Mouse (Mus musculus): ENCODE measurements around the gene Acot9. TPM values are rescaled to one million over a fixed set of nuclear protein-coding genes. Genes with fewer than 3 reads are reported as not detected.

Acot9 gene
- polyA plus RNA-seq, 1 experiment from 2014 or later, result 43.5 TPM

DNA sequence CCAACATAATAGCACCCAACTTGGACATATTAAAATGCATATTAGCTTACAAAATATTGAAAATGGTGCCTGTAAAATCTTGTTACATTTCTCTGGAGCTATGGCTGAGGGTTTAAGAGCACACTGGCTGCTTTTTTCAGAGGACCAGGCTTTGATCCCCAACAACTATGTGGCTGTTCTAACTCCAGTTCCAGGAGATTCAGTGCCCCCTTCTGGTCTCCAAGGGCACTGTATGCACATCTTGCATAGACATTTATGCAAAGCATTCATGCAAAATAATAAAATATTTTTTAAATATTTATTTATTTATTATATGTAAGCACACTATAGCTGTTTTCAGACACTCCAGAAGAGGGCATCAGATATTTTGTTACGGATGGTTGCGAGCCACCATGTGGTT lies 44.1 kb downstream of the Acot9 start:
- Histone ChIP-seq H3K36me3 (ENCODE audit: insufficient read depth, low read length) (no peaks in the 10 kb centered on the region), H3K4me2 (replicated peaks; ENCODE audit: low read depth, low read length) (no peak overlapping the region), H3K27ac (ENCODE audit: low read length) (no peak overlapping the region), H3K9ac (replicated peaks; ENCODE audit: low read length) (no peak overlapping the region), H3K27me3 (ENCODE audit: insufficient read depth, low read length) (no peaks in the 10 kb centered on the region), H3K9me3 (ENCODE audit: low read length) (no peaks in the 10 kb centered on the region), H3K4me1 (ENCODE audit: insufficient read depth, low read length) (no peaks in the 10 kb centered on the region), H3K4me3 (ENCODE audit: low read length) (no peak overlapping the region)
- ATAC-seq (ENCODE audit: low FRiP score, low TSS enrichment), result no peak
- WGBS, result 93% methylated on average over 2 of the region's 2 CpGs

- WGBS, result 46% methylated on average over 4 of the region's 4 CpGs
- ATAC-seq (ENCODE audit: low FRiP score, low TSS enrichment), result 0 out of 2 replicates have a peak, but pooled peaks have one; percentile 27
- no peak overlapping the region for H3K27ac ChIP-seq (ENCODE audit: low read length)
Observed at GRCm38 (mm10) chrX:155318005-155318404, 55.8 kb downstream of the Acot9 start.

GRCm38 (mm10) chrX:155337567-155337904 lies 75.3 kb downstream of the Acot9 start:
- peak overlapping the region; percentile 75 for H3K9ac ChIP-seq (replicated peaks; ENCODE audit: low read length)
- peak overlapping the region; percentile 59 for H3K4me3 ChIP-seq (ENCODE audit: low read length)
- H3K4me2 ChIP-seq (replicated peaks; ENCODE audit: low read depth, low read length), result peak overlapping the region; percentile 49
- no peaks in the 10 kb centered on the region for H3K27me3 ChIP-seq (ENCODE audit: insufficient read depth, low read length)
- no peak for ATAC-seq (ENCODE audit: low FRiP score, low TSS enrichment)
- no peaks in the 10 kb centered on the region for H3K9me3 ChIP-seq (ENCODE audit: low read length)
- 24% methylated on average over 7 of the region's 7 CpGs for WGBS
- H3K27ac ChIP-seq (ENCODE audit: low read length), result peak overlapping the region; percentile 67
- 0 out of 2 replicates have a peak, but pooled peaks cover 2% of the 10 kb centered on the region for H3K4me1 ChIP-seq (ENCODE audit: insufficient read depth, low read length)
- 0 out of 2 replicates have a peak, but pooled peaks cover under 1% of the 10 kb centered on the region for H3K36me3 ChIP-seq (ENCODE audit: insufficient read depth, low read length)

More at GRCm38 (mm10) chrX:155318005-155318404, 55.8 kb downstream of the Acot9 start:
- Histone ChIP-seq H3K36me3 (ENCODE audit: insufficient read depth, low read length) (no peaks in the 10 kb centered on the region), H3K4me1 (ENCODE audit: insufficient read depth, low read length) (no peaks in the 10 kb centered on the region), H3K9me3 (ENCODE audit: low read length) (no peaks in the 10 kb centered on the region), H3K9ac (replicated peaks; ENCODE audit: low read length) (no peak overlapping the region), H3K27me3 (ENCODE audit: insufficient read depth, low read length) (no peaks in the 10 kb centered on the region), H3K4me3 (ENCODE audit: low read length) (no peak overlapping the region), H3K4me2 (replicated peaks; ENCODE audit: low read depth, low read length) (no peak overlapping the region)

DNA sequence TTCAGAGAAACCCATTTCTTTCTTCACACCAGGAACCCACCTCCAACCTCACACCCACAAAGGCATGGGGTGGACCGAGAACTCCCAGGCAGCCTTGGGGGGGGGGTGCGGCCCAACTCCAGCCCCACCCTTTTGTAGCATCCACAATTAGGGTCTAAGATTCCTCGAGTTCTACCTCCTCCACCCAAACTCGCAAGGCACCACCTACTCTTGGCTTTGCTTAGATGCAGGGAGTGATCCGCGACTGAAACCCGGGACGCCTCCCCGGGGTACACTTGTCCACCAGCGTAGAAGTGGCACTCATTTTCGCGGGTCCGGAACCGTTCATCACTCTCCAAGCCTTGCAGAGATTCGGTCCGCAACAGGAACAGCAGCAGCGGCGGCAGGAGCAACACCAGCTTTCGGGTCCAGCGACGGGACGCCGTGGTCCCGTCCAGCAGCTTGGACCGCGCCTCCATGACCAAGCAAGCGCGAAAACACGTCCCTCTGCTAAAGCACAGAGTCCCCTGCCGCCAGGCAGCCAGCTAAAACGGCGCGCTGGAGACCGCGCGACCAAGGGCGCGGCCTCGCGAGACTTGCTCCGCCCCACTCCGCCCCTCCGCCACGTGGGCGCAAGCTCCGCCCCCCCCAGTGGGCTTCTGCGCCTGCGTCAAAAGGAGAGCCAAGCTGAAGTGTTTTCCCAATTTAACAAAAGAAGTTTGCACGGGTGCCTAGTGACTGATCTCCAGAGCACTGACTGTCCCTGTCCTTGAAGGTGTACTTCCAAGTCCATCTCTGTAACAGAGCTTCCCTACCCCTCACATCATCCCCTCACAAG lies 75.9 kb downstream of the Acot9 start:
- ATAC-seq (ENCODE audit: low FRiP score, low TSS enrichment), result peak; percentile 98
- peak overlapping the region; percentile 67 for H3K27ac ChIP-seq (ENCODE audit: low read length)
- peak overlapping the region; percentile 49 for H3K4me2 ChIP-seq (replicated peaks; ENCODE audit: low read depth, low read length)
- 18% methylated on average over 48 of the region's 49 CpGs for WGBS
- H3K9me3 ChIP-seq (ENCODE audit: low read length), result no peaks in the 10 kb centered on the region
- no peaks in the 10 kb centered on the region for H3K36me3 ChIP-seq (ENCODE audit: insufficient read depth, low read length)
- 0 out of 2 replicates have a peak, but pooled peaks cover 2% of the 10 kb centered on the region for H3K4me1 ChIP-seq (ENCODE audit: insufficient read depth, low read length)
- no peaks in the 10 kb centered on the region for H3K27me3 ChIP-seq (ENCODE audit: insufficient read depth, low read length)
- H3K9ac ChIP-seq (replicated peaks; ENCODE audit: low read length), result peak overlapping the region; percentile 75
- H3K4me3 ChIP-seq (ENCODE audit: low read length), result peak overlapping the region; percentile 59

DNA sequence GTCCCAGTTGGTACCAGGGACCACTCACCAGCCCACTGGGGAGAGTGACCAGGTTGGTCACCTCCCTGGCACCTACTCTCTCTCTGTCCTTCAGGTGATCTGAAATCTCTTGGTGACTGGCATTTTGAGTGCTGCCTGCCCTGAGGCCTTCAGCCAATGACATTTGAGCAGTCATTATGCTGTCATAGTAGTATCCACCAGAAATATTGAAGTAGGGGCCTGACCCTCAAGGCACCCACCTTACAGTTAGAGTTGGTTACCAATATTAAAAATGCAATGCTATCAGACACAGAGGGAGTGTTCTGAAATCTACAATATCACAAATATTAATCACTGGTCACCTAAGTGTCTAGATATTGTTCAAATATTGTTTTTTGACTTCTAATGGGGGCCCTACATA lies 78.4 kb downstream of the Acot9 start, which contains the start of gene Prdx4:
TSS of gene Prdx4 (minus strand) at position 101 of the 400 bp plus-strand sequence.
- H3K9ac ChIP-seq (replicated peaks; ENCODE audit: low read length), result no peak within 1 kb of the TSS
- H3K4me1 ChIP-seq (ENCODE audit: insufficient read depth, low read length), result 0 out of 2 replicates have a peak, but pooled peaks cover 2% of the 10 kb centered on the region
- H3K4me2 ChIP-seq (replicated peaks; ENCODE audit: low read depth, low read length), result no peak within 1 kb of the TSS
- H3K27ac ChIP-seq (ENCODE audit: low read length), result no peak within 1 kb of the TSS
- ATAC-seq (ENCODE audit: low FRiP score, low TSS enrichment), result no peak
- no peaks in the 10 kb centered on the region for H3K9me3 ChIP-seq (ENCODE audit: low read length)
- no peaks in the 10 kb centered on the region for H3K27me3 ChIP-seq (ENCODE audit: insufficient read depth, low read length)
- no peak within 1 kb of the TSS for H3K4me3 ChIP-seq (ENCODE audit: low read length)
- no peaks in the 10 kb centered on the region for H3K36me3 ChIP-seq (ENCODE audit: insufficient read depth, low read length)

GRCm38 (mm10) chrX:155346249-155346648 lies 84.0 kb downstream of the Acot9 start:
- no peak overlapping the region for H3K4me2 ChIP-seq (replicated peaks; ENCODE audit: low read depth, low read length)
- WGBS, result 84% methylated on average over 2 of the region's 2 CpGs
- no peaks in the 10 kb centered on the region for H3K4me1 ChIP-seq (ENCODE audit: insufficient read depth, low read length)
- H3K9ac ChIP-seq (replicated peaks; ENCODE audit: low read length), result no peak overlapping the region
- no peaks in the 10 kb centered on the region for H3K9me3 ChIP-seq (ENCODE audit: low read length)
- H3K36me3 ChIP-seq (ENCODE audit: insufficient read depth, low read length), result no peaks in the 10 kb centered on the region
- ATAC-seq (ENCODE audit: low FRiP score, low TSS enrichment), result no peak
- H3K27me3 ChIP-seq (ENCODE audit: insufficient read depth, low read length), result no peaks in the 10 kb centered on the region
- no peak overlapping the region for H3K4me3 ChIP-seq (ENCODE audit: low read length)
- no peak overlapping the region for H3K27ac ChIP-seq (ENCODE audit: low read length)

Other genes with a start within 250 kb of the Acot9 start
- not detected in 2 replicates for gene Magea5, start 199.3 kb upstream of the Acot9 start, polyA plus RNA-seq (2015; fragmentation: Nextera tagmentation; extraction: Ambion mirVana)
- not detected in 2 replicates for gene Magea1, start 172.7 kb upstream of the Acot9 start, polyA plus RNA-seq (2015; fragmentation: Nextera tagmentation; extraction: Ambion mirVana)
- not detected in 2 replicates for gene Magea2, start 168.8 kb upstream of the Acot9 start, polyA plus RNA-seq (2015; fragmentation: Nextera tagmentation; extraction: Ambion mirVana)
- gene Cldn34b2, start 134.0 kb upstream of the Acot9 start, polyA plus RNA-seq (2015; fragmentation: Nextera tagmentation; extraction: Ambion mirVana), result not detected in 2 replicates
- 207 and 217 TPM in 2 replicates for gene Sat1, start 46.0 kb upstream of the Acot9 start, polyA plus RNA-seq (2015; fragmentation: Nextera tagmentation; extraction: Ambion mirVana)
- gene Prdx4, start 78.3 kb downstream of the Acot9 start, polyA plus RNA-seq (2015; fragmentation: Nextera tagmentation; extraction: Ambion mirVana), result 260 and 266 TPM in 2 replicates